Mouse (Mus musculus) left cerebral cortex, adult 8-10 months (tissue): ENCODE measurements at regions not wholly inside any gene's neighbourhood (a gene's known extent, or its start where the extent isn't known, plus 50 kb on each side); places are given as distances from the start of the nearest gene placed in this dataset.
A peak's percentile ranks its signal among the peaks of the same experiment; 100 is the strongest.

ENCODE experiments used
- DNase-seq, 2 experiments: peaks; one replicate each; pipeline ENCODE4 v3.0.0; 2022; ENCODE audit warnings: low spot score in 2 of 2

- no peak for DNase-seq
Observed at GRCm38 (mm10) chr12:39952854-39953253, 85.0 kb downstream of the Arl4a start.

- DNase-seq = no peak
Observed at GRCm38 (mm10) chr12:39951911-39952310, 85.9 kb downstream of the Arl4a start.

- peak in 1 of 2 experiments; percentile 13 for DNase-seq
Observed at GRCm38 (mm10) chr12:39950270-39950801, 87.5 kb downstream of the Arl4a start.

GRCm38 (mm10) chr12:39942910-39943309 is 94.9 kb downstream of the Arl4a start:
- DNase-seq = no peak

GRCm38 (mm10) chr12:39941162-39941561 is 96.7 kb downstream of the Arl4a start:
- DNase-seq = no peak

GRCm38 (mm10) chr12:39939017-39939416 is 98.8 kb downstream of the Arl4a start:
- no peak for DNase-seq

GRCm38 (mm10) chr12:39938211-39938610 is 99.6 kb downstream of the Arl4a start:
- no peak for DNase-seq

GRCm38 (mm10) chr12:39936331-39936730 is 101.5 kb downstream of the Arl4a start:
- DNase-seq = no peak

GRCm38 (mm10) chr12:39935775-39936174 is 102.0 kb downstream of the Arl4a start:
- no peak for DNase-seq

- DNase-seq = no peak
Observed at GRCm38 (mm10) chr12:39934877-39935276, 102.9 kb downstream of the Arl4a start.

GRCm38 (mm10) chr12:39931251-39931650 is 106.6 kb downstream of the Arl4a start:
- no peak for DNase-seq

GRCm38 (mm10) chr12:39927902-39928301 is 109.9 kb downstream of the Arl4a start:
- DNase-seq = no peak

GRCm38 (mm10) chr12:39927014-39927413 is 110.8 kb downstream of the Arl4a start:
- no peak for DNase-seq

- DNase-seq = no peak
Observed at GRCm38 (mm10) chr12:39921481-39921880, 116.3 kb downstream of the Arl4a start.

- peak in 1 of 2 experiments; percentile 7 for DNase-seq
Observed at GRCm38 (mm10) chr12:39920466-39920913, 117.3 kb downstream of the Arl4a start.

- DNase-seq = no peak
Observed at GRCm38 (mm10) chr12:39919909-39920308, 117.9 kb downstream of the Arl4a start.

- DNase-seq = no peak
Observed at GRCm38 (mm10) chr12:39888493-39888892, 149.3 kb downstream of the Arl4a start.

- no peak for DNase-seq
Observed at GRCm38 (mm10) chr12:39885366-39885765, 152.5 kb downstream of the Arl4a start.

GRCm38 (mm10) chr12:39880309-39880708 is 157.5 kb downstream of the Arl4a start:
- DNase-seq = peak in 1 of 2 experiments; percentile 34

GRCm38 (mm10) chr12:39873917-39874316 is 163.9 kb downstream of the Arl4a start:
- no peak for DNase-seq

GRCm38 (mm10) chr12:39861797-39862196 is 176.0 kb downstream of the Arl4a start:
- no peak for DNase-seq

GRCm38 (mm10) chr12:39851610-39852009 is 186.2 kb downstream of the Arl4a start:
- DNase-seq = no peak

- DNase-seq = no peak
Observed at GRCm38 (mm10) chr12:39849346-39850058, 188.3 kb downstream of the Arl4a start.
